Mouse (Mus musculus) bone marrow macrophage, adult 2 months (primary cell): ENCODE data around the gene Cope. TPM values are rescaled to one million over a fixed set of nuclear protein-coding genes. Genes with fewer than 3 reads are reported as not detected.

Experiments used
- H3K27ac ChIP-seq: 2 replicates; pipeline ENCODE4 v1.5.1; 2012; ENCODE audit warnings: low read depth, low read length; ENCODE audit not compliant: insufficient read depth
- H3K4me1 ChIP-seq: 2 replicates; pipeline ENCODE4 v1.6.1; 2012; ENCODE audit warnings: low read length; ENCODE audit not compliant: control insufficient read depth, insufficient read depth
- H3K4me3 ChIP-seq: 2 replicates; pipeline ENCODE4 v1.5.1; 2012; ENCODE audit warnings: mild to moderate bottlenecking, low read length, moderate library complexity; ENCODE audit not compliant: insufficient read depth
- CTCF ChIP-seq: IDR thresholded peaks from 2 replicates; pipeline ENCODE4 v1.5.1; 2012; ENCODE audit warnings: low read depth, mild to moderate bottlenecking, low read length, moderate library complexity
- POLR2A ChIP-seq: IDR thresholded peaks from 2 replicates; pipeline ENCODE4 v1.6.1; 2012; ENCODE audit warnings: mild to moderate bottlenecking, low read depth, low read length, borderline replicate concordance
- polyA plus RNA-seq: library from polyadenylated mRNA; stranded (reverse); fragments of >200 nt; gene quantifications from 2 replicates; pipeline ENCODE4 v1.2.4, GENCODE M21; 2012; ENCODE audit not compliant: missing spikeins, insufficient read depth, insufficient read length

The Cope gene
- polyA plus RNA-seq, 1 experiment, result 139 TPM

DNA sequence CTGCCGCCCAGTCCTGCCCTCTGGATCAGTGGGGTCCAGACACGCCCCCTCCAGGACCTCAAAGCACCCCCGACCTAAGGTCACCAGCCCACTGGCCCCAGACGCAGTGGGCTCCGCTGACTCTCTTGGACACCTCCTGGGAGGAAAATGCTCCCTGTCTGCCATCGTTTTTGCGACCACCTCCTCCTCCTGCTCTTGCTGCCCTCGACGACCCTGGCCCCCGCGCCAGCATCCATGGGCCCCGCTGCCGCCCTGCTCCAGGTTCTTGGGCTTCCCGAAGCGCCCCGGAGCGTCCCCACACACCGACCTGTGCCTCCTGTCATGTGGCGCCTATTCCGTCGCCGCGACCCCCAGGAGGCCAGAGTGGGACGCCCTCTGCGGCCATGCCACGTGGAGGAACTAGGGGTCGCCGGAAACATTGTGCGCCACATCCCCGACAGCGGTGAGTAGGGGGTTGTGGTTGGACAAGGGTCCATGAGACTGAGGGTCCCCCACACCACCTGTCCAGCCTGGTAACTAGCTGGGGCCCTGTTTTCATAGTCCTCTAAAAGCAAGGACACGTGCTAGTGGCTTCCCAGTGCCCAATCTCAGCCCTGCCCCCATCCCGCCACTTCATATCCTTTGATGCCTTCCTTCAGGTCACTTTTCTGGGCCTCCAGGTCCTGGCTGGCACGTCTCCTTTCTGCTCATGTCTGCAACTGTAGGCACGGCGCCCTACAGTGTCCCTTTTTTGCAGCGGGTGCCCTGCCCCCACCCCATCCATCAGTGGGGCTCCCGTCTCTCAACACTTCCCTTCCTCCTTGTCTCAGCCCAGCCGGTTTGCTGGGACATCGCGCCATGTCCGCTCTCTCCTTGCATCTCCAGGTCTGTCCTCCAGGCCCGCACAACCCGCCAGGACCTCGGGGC, 27.8 kb downstream of the Cope start:
- Histone ChIP-seq H3K4me3 (no peak overlapping the region), H3K27ac (no peak overlapping the region), H3K4me1 (peaks cover 1% of the 10 kb centered on the region; the same call in 1 of the 2 replicates)
- TF ChIP-seq CTCF (no peak), POLR2A (no peak)

DNA sequence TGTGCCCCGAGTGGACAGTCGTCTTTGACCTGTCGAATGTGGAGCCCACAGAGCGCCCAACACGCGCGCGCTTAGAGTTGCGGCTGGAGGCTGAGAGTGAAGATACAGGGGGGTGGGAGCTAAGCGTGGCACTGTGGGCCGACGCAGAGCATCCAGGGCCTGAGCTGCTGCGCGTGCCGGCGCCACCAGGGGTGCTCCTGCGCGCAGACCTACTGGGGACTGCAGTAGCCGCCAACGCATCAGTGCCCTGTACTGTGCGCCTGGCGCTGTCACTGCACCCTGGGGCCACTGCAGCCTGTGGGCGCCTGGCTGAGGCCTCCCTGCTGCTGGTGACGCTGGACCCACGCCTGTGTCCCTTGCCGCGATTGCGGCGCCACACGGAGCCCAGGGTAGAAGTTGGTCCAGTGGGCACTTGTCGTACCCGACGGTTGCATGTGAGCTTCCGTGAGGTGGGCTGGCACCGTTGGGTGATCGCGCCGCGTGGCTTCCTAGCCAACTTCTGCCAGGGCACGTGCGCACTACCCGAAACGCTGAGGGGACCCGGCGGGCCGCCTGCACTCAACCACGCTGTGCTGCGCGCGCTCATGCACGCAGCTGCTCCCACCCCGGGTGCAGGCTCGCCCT, 28.5 kb downstream of the Cope start:
- Histone ChIP-seq H3K4me3 (no peak overlapping the region), H3K4me1 (no peaks in the 10 kb centered on the region), H3K27ac (no peak overlapping the region)
- no peak for TF ChIP-seq CTCF
- no peak for TF ChIP-seq POLR2A

DNA sequence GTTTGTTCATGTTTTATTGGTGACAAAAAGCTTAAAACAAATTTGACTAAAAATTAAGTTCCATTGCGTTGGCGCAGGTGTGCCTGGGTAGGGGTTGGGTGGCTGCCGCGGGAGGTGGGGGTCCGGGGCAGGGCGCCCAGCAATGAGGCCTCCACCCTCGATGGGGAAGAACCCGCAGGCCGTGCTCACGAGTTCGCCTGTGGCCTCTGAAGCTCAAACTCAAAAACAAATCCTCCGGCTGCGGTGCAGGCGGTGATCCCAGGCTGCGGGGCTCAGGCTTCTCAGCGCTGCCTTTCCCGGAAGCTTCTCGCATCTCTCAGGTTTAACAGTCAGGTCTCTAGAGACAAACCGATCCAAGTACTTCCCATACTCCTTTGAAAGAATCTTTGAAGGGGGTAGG, 29.2 kb downstream of the Cope start:
- Histone ChIP-seq H3K27ac (no peak overlapping the region), H3K4me3 (no peak overlapping the region), H3K4me1 (no peaks in the 10 kb centered on the region)
- TF ChIP-seq POLR2A, result no peak
- TF ChIP-seq CTCF, result no peak

DNA sequence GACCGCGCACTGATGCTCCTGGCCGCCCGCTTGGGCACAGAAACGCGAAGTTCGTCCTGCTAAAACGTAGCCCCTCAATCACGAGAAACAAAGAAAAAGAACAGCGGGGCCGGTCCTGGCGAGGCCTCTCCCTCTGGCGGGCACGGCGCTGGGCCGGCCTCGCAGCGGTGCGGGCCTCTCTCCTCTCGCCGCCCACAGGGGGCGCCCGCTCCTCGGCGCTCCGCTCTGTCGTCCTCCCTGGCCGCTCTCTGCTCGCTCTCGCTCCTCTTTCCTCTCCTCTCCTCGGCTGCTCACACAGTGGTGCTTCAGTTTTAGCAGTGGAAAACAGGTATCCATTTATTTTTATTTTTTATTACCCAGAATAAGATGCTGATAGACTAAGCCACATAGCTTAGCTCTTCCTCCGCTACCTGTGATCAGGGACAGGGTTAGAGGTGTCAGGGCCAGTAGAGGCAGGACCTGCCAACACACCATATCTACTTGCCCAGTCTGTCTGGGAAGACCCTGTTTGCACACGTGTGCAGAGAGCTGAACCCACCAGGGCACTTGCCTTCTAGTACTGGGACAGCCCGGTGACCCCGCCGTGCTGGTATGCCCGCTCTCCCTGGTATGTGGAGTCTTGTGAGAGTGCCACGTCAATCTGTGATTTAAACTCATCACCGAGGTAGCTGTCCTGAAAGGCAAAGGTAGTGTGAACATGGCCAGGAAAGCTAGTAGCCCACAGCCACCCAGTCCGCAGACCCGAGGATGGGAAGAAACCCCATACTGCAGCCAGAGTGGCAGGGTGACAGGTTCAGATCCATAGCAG, 30.0 kb downstream of the Cope start:
- TF ChIP-seq POLR2A (no peak), CTCF (no peak)
- Histone ChIP-seq H3K4me3 (no peak overlapping the region), H3K27ac (no peak overlapping the region), H3K4me1 (no peaks in the 10 kb centered on the region)

DNA sequence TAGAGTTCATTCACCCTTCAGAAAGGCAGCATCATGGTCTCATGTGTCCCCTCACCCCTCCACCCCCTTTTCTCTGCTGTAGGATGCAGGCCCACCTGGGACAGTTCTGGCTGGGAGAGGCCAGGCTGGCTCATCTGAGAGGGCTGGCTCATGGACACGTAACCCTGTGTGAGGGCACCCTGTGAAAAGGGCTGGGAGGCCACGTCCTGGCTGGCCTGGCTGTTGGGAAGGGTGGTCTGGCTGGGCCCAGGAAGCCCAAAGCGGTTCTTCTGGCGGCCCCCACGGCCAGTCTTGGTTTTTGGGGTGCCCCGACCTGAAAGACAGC, 30.5 kb downstream of the Cope start:
- Histone ChIP-seq H3K4me1 (no peaks in the 10 kb centered on the region), H3K4me3 (no peak overlapping the region), H3K27ac (no peak overlapping the region)
- no peak for TF ChIP-seq CTCF
- no peak for TF ChIP-seq POLR2A

DNA sequence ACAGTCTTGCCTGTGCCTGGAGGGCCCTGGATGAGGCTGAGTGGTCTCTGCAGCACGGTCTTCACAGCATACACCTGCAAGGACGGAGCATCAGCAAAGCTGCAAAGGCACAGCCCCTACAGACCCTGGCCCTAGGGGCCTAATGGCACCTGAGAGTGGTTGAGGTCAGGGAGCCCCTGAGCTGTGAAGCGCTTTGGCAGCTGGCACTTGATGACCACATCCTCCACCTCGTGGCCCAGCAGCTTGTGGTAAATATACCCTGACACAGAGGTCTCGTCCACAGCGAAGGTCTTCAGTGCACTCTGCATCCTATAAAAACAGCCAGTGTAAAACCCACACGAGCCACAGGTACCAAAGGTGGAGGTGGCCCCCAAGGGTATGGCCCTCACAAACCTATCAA, 36.6 kb downstream of the Cope start:
- H3K27ac ChIP-seq, result no peak overlapping the region
- peaks cover 16% of the 10 kb centered on the region for H3K4me1 ChIP-seq
- H3K4me3 ChIP-seq, result no peak overlapping the region
- TF ChIP-seq POLR2A (no peak), CTCF (no peak)

DNA sequence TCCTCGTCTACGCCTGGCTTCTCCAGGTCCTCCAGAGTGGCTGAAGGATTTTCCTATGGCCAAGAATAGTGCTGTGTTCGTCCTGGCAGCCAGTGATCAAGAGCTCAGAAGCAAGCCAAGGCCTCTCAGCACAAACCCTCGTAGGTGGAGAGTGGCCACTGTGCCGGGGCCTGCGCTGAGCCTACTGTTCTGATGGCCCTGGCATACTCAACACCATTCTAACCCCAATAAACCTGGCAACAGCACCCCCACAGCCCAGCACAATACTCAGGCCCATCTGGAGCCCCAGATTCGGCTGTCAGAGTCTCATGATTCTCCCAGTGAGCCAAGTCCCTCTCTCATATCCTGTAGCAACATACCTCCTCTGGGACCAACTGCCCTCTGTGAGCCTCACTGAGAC, 38.3 kb downstream of the Cope start:
- Histone ChIP-seq H3K27ac (no peak overlapping the region), H3K4me3 (no peak overlapping the region), H3K4me1 (peaks cover 16% of the 10 kb centered on the region)
- no peak for TF ChIP-seq CTCF

DNA sequence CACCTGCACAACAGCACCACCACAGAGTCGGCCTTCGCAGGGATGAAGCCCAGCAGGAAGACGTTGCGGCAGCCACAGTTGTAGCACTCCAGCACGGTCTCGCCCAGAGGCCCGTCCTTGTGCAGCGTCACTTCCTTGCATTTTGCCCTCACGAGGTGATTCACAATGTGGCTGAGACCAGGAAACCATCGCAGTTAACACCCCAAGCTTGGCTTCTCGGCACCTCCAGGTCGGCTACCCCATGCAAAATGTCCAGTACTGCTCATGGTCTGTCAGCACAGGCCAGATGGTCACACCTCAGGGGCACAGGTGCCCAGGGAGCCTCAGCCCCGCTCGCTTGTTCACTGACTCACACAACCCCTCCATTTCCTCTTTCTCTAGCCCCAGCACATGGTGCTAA, 39.7 kb downstream of the Cope start:
- TF ChIP-seq CTCF, result no peak
- no peak for TF ChIP-seq POLR2A
- Histone ChIP-seq H3K4me3 (no peak overlapping the region), H3K27ac (peak overlapping the region; percentile 37), H3K4me1 (peaks cover 16% of the 10 kb centered on the region)

DNA sequence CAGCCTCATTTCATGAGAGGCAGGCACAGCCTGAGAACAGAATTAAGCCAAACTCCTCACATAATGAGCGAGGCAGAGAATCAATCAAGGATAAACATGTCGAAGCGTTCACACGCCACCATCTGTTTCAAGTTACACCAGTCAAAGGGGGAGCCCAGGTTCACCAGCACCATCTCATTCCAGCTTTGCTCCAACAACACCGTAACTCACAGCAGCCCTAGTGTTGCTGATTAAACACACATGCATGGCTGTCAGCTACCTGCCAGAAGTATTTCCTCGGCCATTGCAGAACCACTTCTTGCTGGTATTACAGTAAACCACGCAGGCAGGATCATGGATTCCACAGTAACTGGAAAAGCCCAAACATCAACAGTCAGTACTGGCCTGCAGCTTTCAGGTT, 40.8 kb downstream of the Cope start:
- H3K27ac ChIP-seq, result no peak overlapping the region
- TF ChIP-seq POLR2A, result no peak
- no peak for TF ChIP-seq CTCF

DNA sequence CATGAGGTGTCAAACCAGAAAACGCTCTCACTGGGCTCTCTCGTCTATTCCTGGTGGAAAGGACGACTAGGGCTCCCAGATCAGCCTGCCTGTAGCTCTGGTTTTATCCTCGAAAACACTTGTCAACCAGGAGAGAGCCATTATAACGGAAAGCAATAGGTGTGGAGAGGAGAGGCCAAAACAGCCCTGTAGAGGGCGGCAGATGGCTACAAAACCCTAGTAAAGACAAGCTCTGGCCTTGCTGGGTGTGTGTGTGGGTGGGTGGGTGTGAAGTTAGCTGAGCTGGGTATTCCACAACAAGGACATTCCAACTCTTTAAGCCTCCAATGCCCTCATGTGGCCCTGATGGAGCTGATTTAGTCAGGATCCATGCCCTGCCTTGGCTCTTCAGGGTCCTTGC, 41.4 kb downstream of the Cope start:
- no peak overlapping the region for H3K27ac ChIP-seq
- H3K4me3 ChIP-seq, result no peak overlapping the region
- H3K4me1 ChIP-seq, result peaks cover 28% of the 10 kb centered on the region
- TF ChIP-seq POLR2A (no peak), CTCF (peak; percentile 46)

More for the DNA sequence above, 40.8 kb downstream of the Cope start:
- H3K4me3 ChIP-seq, result no peak overlapping the region
- H3K4me1 ChIP-seq, result peaks cover 23% of the 10 kb centered on the region
